Mouse (Mus musculus): ENCODE results near the gene Magi2. TPM values are rescaled to one million over a fixed set of nuclear protein-coding genes. Genes with fewer than 3 reads are reported as not detected.
A peak's percentile ranks its signal among the peaks of the same experiment; 100 is the strongest.

Gene Magi2
- polyA plus RNA-seq, 1 experiment from 2014 or later, result 6.5 TPM

DNA sequence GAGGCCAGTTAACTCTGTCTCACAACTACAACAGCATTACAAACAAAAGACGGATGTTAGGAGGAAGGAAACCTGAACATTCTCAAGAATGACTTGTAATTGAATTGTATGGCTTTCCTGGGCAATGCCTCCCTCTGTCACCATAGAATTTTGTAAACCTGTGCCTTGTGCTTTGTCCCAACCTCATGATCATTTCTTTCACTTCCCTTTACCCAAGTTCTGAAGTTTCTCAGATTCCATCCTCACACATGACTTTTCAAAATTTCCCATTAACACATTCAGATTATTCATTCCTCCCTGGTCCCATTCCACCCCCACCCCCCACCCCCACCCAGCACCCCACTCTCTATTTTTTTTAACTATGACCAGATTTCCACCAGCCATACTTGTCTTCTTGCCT is 773.1 kb downstream of the Magi2 start:
- no peaks in the 10 kb centered on the region for H3K36me3 ChIP-seq (replicated peaks)
- H3K9me3 ChIP-seq, result no peaks in the 10 kb centered on the region
- DNase-seq (ENCODE audit: low spot score), result no peak
- no peaks in the 10 kb centered on the region for H3K27me3 ChIP-seq (replicated peaks; ENCODE audit: low read depth, poor library complexity, severe bottlenecking)
- WGBS, result 91% methylated on average over 1 of the region's 1 CpGs
- H3K4me1 ChIP-seq, result no peaks in the 10 kb centered on the region
- H3K4me3 ChIP-seq, result no peak overlapping the region
- H3K27ac ChIP-seq (replicated peaks), result no peak overlapping the region

DNA sequence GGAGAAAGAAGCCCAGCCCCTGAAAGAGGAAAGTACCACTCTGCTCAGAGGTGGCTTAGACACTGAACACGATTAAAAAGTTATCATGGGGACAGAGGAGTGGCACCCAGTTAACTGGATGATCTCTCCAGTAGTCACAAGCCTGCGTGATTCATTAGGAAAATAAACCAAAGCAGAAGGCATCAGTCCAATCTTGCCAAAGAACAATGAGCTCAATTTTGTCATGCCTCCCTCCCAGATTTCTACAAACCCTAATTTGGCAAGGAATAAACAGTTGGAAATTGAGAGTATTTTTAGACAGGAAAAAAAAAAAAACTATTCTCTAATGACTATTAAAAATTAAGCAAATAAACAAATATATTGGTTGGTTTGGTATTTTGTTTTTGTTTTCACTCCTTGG is 779.8 kb downstream of the Magi2 start:
- H3K27ac ChIP-seq (replicated peaks), result no peak overlapping the region
- H3K4me3 ChIP-seq, result no peak overlapping the region
- no peaks in the 10 kb centered on the region for H3K9me3 ChIP-seq
- no peak for DNase-seq (ENCODE audit: low spot score)
- H3K27me3 ChIP-seq (replicated peaks; ENCODE audit: low read depth, poor library complexity, severe bottlenecking), result no peaks in the 10 kb centered on the region
- no peaks in the 10 kb centered on the region for H3K36me3 ChIP-seq (replicated peaks)
- WGBS, result 86% methylated on average over 2 of the region's 2 CpGs
- no peaks in the 10 kb centered on the region for H3K4me1 ChIP-seq

DNA sequence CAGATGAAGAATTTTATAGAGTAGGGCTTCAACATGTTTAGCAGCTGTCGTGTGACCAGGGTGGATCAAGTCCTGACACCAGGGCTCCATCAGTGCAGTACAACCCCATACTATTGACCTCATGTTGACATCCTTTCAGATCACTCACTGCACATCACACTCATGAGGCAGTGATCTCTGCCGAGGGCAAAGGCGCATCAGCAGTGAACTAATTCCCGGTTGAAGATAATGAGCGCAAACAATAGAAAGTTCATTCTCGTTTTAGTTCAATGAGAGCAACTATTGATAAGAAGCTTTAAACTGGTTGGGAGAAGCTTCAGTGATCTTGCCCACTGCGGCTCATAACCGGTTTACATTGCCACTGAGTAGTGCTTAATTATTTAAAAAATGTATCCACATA is 780.4 kb downstream of the Magi2 start:
- Histone ChIP-seq H3K27ac (replicated peaks) (no peak overlapping the region), H3K27me3 (replicated peaks; ENCODE audit: low read depth, poor library complexity, severe bottlenecking) (no peaks in the 10 kb centered on the region), H3K36me3 (replicated peaks) (no peaks in the 10 kb centered on the region), H3K4me3 (no peak overlapping the region), H3K4me1 (no peaks in the 10 kb centered on the region), H3K9me3 (peaks cover 1% of the 10 kb centered on the region; the same call in 1 of the 2 replicates)
- WGBS, result 87% methylated on average over 8 of the region's 8 CpGs
- DNase-seq (ENCODE audit: low spot score), result no peak

DNA sequence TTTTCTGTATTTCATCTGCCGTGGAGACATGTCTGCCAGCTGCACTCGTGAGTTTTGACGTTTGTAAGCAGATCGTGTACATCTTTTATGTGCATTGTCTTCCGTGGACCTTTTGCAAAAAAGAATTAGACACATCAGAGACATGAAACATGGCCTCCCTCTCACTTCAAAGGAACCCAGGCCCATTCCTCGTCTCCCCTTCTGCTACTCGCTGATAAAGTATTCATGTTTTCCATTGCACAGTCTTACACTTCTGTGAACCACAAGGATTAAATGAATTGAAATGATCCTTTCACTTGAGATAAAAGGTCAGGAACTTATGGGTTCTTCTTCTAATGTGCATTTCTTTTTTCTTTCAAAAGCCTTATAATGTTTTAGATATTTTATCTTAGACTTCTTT is 783.4 kb downstream of the Magi2 start:
- Histone ChIP-seq H3K4me3 (no peak overlapping the region), H3K4me1 (no peaks in the 10 kb centered on the region), H3K27ac (replicated peaks) (no peak overlapping the region), H3K36me3 (replicated peaks) (no peaks in the 10 kb centered on the region), H3K27me3 (replicated peaks; ENCODE audit: low read depth, poor library complexity, severe bottlenecking) (no peaks in the 10 kb centered on the region), H3K9me3 (peaks cover 3% of the 10 kb centered on the region; the same call in 1 of the 2 replicates)
- DNase-seq (ENCODE audit: low spot score), result no peak
- 86% methylated on average over 7 of the region's 7 CpGs for WGBS

DNA sequence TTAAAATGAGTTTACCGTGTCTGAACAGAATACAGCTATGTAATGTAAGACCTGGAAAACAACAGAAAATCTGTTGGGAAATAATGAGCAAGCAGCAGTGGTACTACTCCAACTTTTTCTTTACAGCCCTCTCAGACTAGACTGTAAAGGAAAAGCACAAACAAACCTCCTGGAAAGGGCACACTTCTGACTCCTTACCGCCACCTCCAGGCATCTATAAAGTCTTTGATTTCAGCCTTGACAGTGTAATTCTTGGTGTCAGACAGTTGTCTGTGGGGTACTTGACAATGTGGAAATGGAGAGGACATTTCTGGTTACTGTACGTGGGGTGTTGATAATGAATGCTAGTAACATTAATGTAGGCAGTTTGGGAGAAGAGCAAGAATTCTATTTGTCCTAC is 791.2 kb downstream of the Magi2 start:
- Histone ChIP-seq H3K27ac (replicated peaks) (no peak overlapping the region), H3K4me3 (no peak overlapping the region), H3K4me1 (no peaks in the 10 kb centered on the region), H3K9me3 (no peaks in the 10 kb centered on the region), H3K36me3 (replicated peaks) (no peaks in the 10 kb centered on the region), H3K27me3 (replicated peaks; ENCODE audit: low read depth, poor library complexity, severe bottlenecking) (no peaks in the 10 kb centered on the region)
- no peak for DNase-seq (ENCODE audit: low spot score)
- 82% methylated on average over 3 of the region's 3 CpGs for WGBS

DNA sequence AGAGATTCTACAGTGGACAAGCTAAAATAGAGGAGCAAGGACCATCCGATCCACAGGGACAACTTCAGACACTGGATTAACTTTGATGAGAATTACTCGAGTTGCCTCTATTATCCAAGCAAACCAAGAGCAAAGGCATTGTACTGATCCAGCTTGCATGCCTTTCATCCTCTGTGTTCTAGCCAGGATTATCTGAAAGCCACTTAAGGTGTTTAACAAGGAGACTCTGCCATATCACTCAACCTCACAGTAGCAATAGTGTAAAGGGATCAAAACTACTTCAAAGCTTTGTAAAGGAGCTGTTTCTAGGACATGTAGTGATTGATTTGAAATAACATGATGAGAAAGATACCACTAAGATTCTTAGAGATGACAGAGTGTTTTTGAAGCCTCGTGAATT is 819.8 kb downstream of the Magi2 start:
- 65% methylated on average over 3 of the region's 3 CpGs for WGBS
- Histone ChIP-seq H3K4me1 (no peaks in the 10 kb centered on the region), H3K27me3 (replicated peaks; ENCODE audit: low read depth, poor library complexity, severe bottlenecking) (no peaks in the 10 kb centered on the region), H3K4me3 (no peak overlapping the region), H3K9me3 (no peaks in the 10 kb centered on the region), H3K27ac (replicated peaks) (no peak overlapping the region), H3K36me3 (replicated peaks) (no peaks in the 10 kb centered on the region)
- no peak for DNase-seq (ENCODE audit: low spot score)

DNA sequence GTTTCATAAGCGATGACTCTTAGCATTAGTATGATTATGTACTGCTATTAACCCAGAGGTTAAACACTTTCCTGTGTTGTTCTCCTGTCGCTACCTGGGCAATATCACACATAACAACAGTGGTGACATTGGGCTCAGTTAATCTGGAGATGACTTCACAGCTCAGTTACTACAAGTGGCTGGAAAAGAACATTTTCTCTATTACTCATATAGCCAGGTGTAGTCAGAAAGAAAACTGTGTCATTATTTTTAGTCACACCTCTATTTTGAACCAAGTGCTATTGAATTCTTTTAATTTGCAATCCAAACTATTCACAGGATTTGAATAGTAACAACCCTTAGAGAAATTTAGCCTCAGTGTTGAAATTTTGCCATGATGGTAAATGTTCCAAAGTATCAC is 821.5 kb downstream of the Magi2 start:
- DNase-seq (ENCODE audit: low spot score), result no peak
- Histone ChIP-seq H3K27ac (replicated peaks) (no peak overlapping the region), H3K27me3 (replicated peaks; ENCODE audit: low read depth, poor library complexity, severe bottlenecking) (no peaks in the 10 kb centered on the region), H3K9me3 (no peaks in the 10 kb centered on the region), H3K4me3 (no peak overlapping the region), H3K4me1 (no peaks in the 10 kb centered on the region), H3K36me3 (replicated peaks) (no peaks in the 10 kb centered on the region)
- 95% methylated on average over 2 of the region's 2 CpGs for WGBS

DNA sequence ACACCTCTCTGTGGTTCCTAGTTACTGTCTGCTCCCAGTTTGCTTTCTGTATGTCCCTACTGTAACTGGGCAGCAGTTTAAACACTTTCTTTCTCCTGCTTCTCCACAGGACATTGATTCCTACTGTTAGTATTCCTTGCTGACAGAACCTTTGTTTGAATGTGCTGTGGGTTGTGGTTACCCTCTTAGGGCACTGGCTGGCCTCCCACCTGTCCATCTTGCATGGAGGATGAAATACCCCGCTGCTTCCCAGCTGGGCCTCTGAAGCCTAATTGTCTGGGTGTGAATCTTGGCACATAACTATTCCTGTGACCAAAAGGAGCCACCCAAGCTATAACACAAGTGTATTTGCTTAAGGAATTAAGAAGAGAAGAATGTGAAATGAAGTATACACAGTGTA is 823.4 kb downstream of the Magi2 start:
- 37% methylated on average over 1 of the region's 1 CpGs for WGBS
- no peak overlapping the region for H3K27ac ChIP-seq (replicated peaks)
- no peak for DNase-seq (ENCODE audit: low spot score)
- no peaks in the 10 kb centered on the region for H3K36me3 ChIP-seq (replicated peaks)
- H3K9me3 ChIP-seq, result no peaks in the 10 kb centered on the region
- no peaks in the 10 kb centered on the region for H3K4me1 ChIP-seq
- no peaks in the 10 kb centered on the region for H3K27me3 ChIP-seq (replicated peaks; ENCODE audit: low read depth, poor library complexity, severe bottlenecking)
- H3K4me3 ChIP-seq, result no peak overlapping the region

DNA sequence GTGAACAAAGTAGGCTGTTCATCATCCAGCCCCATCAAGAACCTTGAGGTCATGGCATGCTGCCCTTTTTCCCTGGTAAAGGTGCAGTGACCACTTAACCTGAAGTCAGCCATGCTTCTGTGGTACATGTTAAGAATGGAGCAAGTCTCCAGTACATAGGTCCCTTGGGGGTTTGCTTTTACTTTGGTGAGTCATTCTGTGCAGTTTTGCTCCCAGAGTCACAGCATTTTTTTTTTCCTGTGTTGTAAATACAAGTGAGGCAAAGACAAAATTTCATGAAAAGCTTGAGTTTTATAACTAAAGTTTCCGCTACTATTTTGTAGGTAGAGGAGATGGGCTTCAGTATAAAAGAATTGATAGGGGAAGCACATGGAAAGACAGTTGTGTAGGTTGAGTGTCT is 828.2 kb downstream of the Magi2 start:
- DNase-seq (ENCODE audit: low spot score), result no peak
- H3K27me3 ChIP-seq (replicated peaks; ENCODE audit: low read depth, poor library complexity, severe bottlenecking), result no peaks in the 10 kb centered on the region
- H3K9me3 ChIP-seq, result no peaks in the 10 kb centered on the region
- no peak overlapping the region for H3K27ac ChIP-seq (replicated peaks)
- no peaks in the 10 kb centered on the region for H3K36me3 ChIP-seq (replicated peaks)
- 96% methylated on average over 1 of the region's 1 CpGs for WGBS
- peaks cover 14% of the 10 kb centered on the region for H3K4me1 ChIP-seq
- H3K4me3 ChIP-seq, result no peak overlapping the region

DNA sequence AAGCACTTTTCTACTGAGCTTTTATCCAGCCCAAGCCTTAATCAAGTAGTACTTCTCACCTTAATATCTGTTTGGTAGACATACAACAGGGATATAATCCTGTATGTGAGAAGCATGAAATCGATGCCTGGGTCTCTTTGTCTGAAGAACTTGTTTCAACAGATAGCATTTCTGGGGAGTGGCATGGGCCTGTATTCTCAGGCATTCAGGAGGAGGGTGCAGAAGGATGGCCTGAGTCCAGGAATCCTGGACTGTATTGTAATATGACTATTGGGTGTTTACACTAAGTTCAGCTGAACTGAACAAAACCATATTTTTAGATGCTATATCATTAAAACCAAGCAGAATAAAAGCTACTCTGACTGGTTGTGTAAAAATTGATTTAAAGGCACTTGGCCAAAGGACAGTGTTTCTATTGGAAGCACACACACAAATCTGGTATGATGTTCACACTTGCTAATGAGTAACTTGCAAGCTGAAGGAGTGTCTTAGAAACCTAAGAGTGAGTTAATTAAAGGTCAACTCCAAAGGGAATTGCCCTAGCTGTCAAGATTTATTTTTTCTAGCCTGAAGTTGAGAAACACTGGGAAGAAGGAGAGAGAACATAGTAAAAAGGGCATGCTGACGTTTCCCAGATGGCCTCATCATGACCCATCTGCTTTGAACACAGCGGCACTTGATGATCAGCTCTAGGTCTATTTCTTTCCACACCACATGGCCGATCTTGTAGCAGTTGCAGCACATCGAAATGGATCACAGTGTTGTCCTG is 829.4 kb downstream of the Magi2 start:
- H3K27ac ChIP-seq (replicated peaks), result no peak overlapping the region
- H3K9me3 ChIP-seq, result no peaks in the 10 kb centered on the region
- peaks cover 14% of the 10 kb centered on the region for H3K4me1 ChIP-seq
- 36% methylated on average over 5 of the region's 5 CpGs for WGBS
- no peaks in the 10 kb centered on the region for H3K27me3 ChIP-seq (replicated peaks; ENCODE audit: low read depth, poor library complexity, severe bottlenecking)
- DNase-seq (ENCODE audit: low spot score), result peak; percentile 43
- no peak overlapping the region for H3K4me3 ChIP-seq
- no peaks in the 10 kb centered on the region for H3K36me3 ChIP-seq (replicated peaks)

DNA sequence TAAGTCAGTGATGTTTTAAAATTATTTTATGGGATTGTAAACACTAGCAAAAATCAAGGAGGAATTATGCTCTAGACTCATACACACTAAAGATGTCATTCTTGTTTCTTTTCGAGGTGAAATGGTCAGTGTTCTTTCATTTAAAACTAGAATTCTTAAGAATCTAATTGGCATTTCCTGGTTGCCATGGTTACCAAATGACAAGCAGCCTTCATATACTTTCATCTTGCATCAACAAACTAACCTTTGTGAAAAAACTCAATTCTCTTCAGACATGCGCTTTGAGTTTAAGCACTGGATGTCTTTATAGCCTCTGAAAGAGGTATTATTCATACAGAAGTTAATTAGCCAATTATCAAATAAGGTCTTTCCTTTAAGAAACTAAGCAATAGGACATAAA is 830.0 kb downstream of the Magi2 start:
- H3K36me3 ChIP-seq (replicated peaks), result no peaks in the 10 kb centered on the region
- WGBS, result 45% methylated on average over 2 of the region's 2 CpGs
- no peaks in the 10 kb centered on the region for H3K27me3 ChIP-seq (replicated peaks; ENCODE audit: low read depth, poor library complexity, severe bottlenecking)
- no peak for DNase-seq (ENCODE audit: low spot score)
- no peaks in the 10 kb centered on the region for H3K9me3 ChIP-seq
- no peak overlapping the region for H3K27ac ChIP-seq (replicated peaks)
- H3K4me3 ChIP-seq, result no peak overlapping the region
- peaks cover 14% of the 10 kb centered on the region for H3K4me1 ChIP-seq

DNA sequence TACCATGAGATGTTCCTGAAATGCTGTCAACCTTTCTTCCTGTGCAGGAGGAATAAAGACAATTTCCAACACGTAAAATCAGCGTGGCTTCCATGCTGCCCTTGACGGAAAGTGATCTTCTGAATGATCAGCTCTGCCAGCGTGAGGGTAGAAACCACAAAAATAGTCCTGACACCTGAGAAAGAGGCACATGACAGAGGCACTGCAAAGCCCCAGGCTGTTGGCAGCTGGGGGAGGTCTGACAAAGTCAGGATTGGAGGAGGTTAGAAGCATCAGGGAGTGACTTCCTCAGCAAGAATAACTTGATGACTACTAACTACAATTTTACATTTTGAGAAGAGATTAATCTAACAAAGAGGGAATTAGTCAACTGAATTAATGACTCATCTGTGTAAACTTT is 835.2 kb downstream of the Magi2 start:
- Histone ChIP-seq H3K36me3 (replicated peaks) (no peaks in the 10 kb centered on the region), H3K9me3 (no peaks in the 10 kb centered on the region), H3K4me1 (peaks cover 15% of the 10 kb centered on the region), H3K27me3 (replicated peaks; ENCODE audit: low read depth, poor library complexity, severe bottlenecking) (no peaks in the 10 kb centered on the region), H3K27ac (replicated peaks) (no peak overlapping the region), H3K4me3 (no peak overlapping the region)
- WGBS, result 65% methylated on average over 4 of the region's 4 CpGs
- no peak for DNase-seq (ENCODE audit: low spot score)

DNA sequence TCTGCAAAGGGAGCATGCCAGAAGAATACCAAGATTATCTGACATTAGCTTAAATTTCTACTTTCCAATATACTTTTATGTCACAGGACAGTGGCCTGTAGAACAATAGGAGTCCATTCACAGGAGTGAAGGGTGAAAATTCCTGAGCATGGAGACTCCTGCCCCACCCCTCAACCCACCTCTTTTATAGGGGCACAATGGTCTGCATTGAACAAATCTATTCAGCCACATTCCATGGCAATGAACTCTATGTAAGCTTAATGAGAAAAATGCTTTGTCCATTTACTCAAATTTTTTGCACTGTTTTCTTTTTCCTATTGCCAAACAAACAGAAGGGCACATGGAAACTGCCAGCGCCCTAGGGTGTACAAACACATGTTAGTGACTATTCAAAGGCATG is 838.2 kb downstream of the Magi2 start:
- Histone ChIP-seq H3K27ac (replicated peaks) (no peak overlapping the region), H3K9me3 (no peaks in the 10 kb centered on the region), H3K4me1 (peaks cover 18% of the 10 kb centered on the region), H3K36me3 (replicated peaks) (no peaks in the 10 kb centered on the region), H3K4me3 (no peak overlapping the region), H3K27me3 (replicated peaks; ENCODE audit: low read depth, poor library complexity, severe bottlenecking) (no peaks in the 10 kb centered on the region)
- DNase-seq (ENCODE audit: low spot score), result no peak
- WGBS, result 73% methylated on average over 1 of the region's 1 CpGs

Measured in embryonic facial prominence, embryonic 10.5 days (tissue).